Mouse (Mus musculus): ENCODE measurements at regions not wholly inside any gene's neighbourhood (a gene's known extent, or its start where the extent isn't known, plus 50 kb on each side); places are given as distances from the start of the nearest gene placed in this dataset.

DNA sequence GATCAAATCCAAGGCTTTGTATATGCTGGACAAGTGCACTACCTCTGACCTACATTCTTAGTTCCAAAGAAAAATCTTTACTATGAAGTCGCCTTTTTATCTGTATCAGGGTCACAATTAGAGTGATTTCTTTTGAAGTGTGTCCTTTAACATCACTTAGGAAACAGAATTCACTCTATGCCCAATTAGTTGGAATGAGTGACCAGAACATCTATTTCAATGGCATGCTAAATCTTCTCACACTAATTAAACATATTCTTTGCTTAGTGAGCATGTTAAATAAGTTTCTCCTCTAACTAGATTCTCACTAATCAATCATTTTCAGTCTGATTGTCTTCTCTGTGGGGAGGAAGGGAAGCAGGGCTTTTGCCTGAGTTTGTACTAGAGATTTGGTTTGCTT, 84.9 kb downstream of the Arl6ip6 start:
- Histone ChIP-seq H3K4me1 (ENCODE audit: control insufficient read depth, insufficient read depth, low read depth, low read length) (no peaks in the 10 kb centered on the region), H3K4me3 (ENCODE audit: low read length) (no peak overlapping the region), H3K9ac (ENCODE audit: low read depth, low read length) (no peak overlapping the region), H3K9me3 (ENCODE audit: control insufficient read depth, low read length) (no peaks in the 10 kb centered on the region), H3K27ac (ENCODE audit: low read depth, low read length) (no peak overlapping the region), H3K4me2 (ENCODE audit: low read length) (no peak overlapping the region), H3K36me3 (ENCODE audit: control insufficient read depth, insufficient read depth, low read length) (no peaks in the 10 kb centered on the region), H3K27me3 (replicated peaks; ENCODE audit: control insufficient read depth, insufficient read depth, low read length) (no peaks in the 10 kb centered on the region)
- WGBS, result 36% methylated on average over 1 of the region's 1 CpGs
- ATAC-seq, result no peak

DNA sequence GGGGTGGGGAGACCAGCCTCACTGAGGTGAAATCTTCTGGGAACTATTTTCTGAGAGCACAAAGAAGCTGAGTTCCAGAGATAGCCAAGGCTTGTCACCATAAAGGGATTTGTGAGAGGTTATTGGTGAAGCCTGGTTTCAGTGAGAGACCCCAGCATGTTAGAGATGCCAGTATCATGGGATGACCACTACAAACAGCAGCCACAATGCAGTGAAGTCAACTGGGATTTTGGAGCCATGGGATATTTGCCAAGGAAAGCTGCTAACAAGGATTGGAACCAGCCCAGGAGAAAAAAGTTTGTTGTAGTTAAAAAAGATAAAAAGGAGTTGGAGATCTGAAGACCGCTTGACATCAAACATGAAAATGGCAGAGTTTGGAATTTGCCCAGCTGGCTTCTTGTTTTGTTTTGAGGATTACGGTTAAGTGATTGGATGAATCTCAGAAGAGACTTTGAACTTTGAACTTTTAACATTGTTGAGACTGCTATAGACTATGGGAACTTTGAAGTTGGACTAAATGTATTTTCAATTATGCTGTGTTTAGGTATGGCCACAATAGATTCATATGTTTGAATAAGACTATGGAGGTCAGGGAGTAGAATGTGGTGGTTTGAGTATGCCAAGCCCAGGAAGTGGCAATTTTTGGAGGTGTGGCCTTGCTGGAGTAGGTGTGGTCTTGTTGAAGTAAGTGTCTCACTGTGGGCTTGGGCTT, 110.3 kb downstream of the Arl6ip6 start:
- H3K4me3 ChIP-seq (ENCODE audit: low read length), result no peak overlapping the region
- no peaks in the 10 kb centered on the region for H3K9me3 ChIP-seq (ENCODE audit: control insufficient read depth, low read length)
- no peak overlapping the region for H3K4me2 ChIP-seq (ENCODE audit: low read length)
- no peak overlapping the region for H3K9ac ChIP-seq (ENCODE audit: low read depth, low read length)
- WGBS, result 76% methylated on average over 2 of the region's 2 CpGs
- H3K36me3 ChIP-seq (ENCODE audit: control insufficient read depth, insufficient read depth, low read length), result no peaks in the 10 kb centered on the region
- H3K4me1 ChIP-seq (ENCODE audit: control insufficient read depth, insufficient read depth, low read depth, low read length), result no peaks in the 10 kb centered on the region
- no peaks in the 10 kb centered on the region for H3K27me3 ChIP-seq (replicated peaks; ENCODE audit: control insufficient read depth, insufficient read depth, low read length)
- H3K27ac ChIP-seq (ENCODE audit: low read depth, low read length), result no peak overlapping the region
- ATAC-seq, result no peak

DNA sequence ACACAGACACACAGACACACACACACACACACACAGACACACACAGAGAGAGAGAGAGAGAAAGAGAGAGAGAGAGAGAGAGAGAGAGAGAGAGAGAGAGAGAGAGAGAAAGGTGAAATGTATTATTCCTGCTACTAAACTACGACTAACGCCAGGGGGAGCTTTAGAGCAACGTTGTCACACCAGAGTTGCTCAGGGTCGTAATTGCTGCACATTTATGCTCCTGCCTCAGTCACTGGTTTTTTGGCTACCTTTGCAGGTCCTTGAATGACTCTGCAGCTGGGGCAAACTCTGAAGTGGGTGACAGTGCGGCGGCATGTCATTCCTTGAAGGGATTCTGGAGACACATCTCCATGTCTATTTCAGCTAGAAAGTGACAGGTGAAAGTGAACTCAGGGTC, 139.2 kb downstream of the Arl6ip6 start:
- Histone ChIP-seq H3K4me3 (ENCODE audit: low read length) (no peak overlapping the region), H3K4me2 (ENCODE audit: low read length) (no peak overlapping the region), H3K27me3 (replicated peaks; ENCODE audit: control insufficient read depth, insufficient read depth, low read length) (no peaks in the 10 kb centered on the region), H3K36me3 (ENCODE audit: control insufficient read depth, insufficient read depth, low read length) (no peaks in the 10 kb centered on the region), H3K9me3 (ENCODE audit: control insufficient read depth, low read length) (no peaks in the 10 kb centered on the region), H3K4me1 (ENCODE audit: control insufficient read depth, insufficient read depth, low read depth, low read length) (no peaks in the 10 kb centered on the region), H3K27ac (ENCODE audit: low read depth, low read length) (no peak overlapping the region), H3K9ac (ENCODE audit: low read depth, low read length) (no peak overlapping the region)
- 36% methylated on average over 6 of the region's 6 CpGs for WGBS
- no peak for ATAC-seq

DNA sequence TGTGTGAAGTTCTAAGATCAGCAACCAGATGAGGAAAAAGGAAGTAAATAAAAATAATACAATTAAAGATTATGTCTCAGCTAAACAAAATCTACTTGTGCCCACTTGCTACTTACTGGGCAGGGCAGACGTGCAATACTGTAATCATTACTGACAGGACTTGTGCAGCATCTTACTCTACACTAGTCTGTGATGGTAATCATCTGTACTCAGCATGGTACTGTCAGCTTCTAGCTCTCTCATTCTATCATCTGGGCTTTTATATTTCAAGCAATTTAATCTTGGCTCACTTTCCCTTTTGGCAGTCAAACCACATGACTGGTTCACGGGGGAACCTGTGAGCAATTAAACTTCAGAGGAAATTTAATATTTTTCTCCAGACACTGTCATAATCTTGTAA, 167.5 kb downstream of the Arl6ip6 start:
- no peak overlapping the region for H3K9ac ChIP-seq (ENCODE audit: low read depth, low read length)
- no peaks in the 10 kb centered on the region for H3K9me3 ChIP-seq (ENCODE audit: control insufficient read depth, low read length)
- ATAC-seq, result peak; percentile 48; the same call in 1 of the 2 replicates
- no peaks in the 10 kb centered on the region for H3K36me3 ChIP-seq (ENCODE audit: control insufficient read depth, insufficient read depth, low read length)
- no peaks in the 10 kb centered on the region for H3K27me3 ChIP-seq (replicated peaks; ENCODE audit: control insufficient read depth, insufficient read depth, low read length)
- H3K4me2 ChIP-seq (ENCODE audit: low read length), result no peak overlapping the region
- H3K27ac ChIP-seq (ENCODE audit: low read depth, low read length), result no peak overlapping the region
- H3K4me1 ChIP-seq (ENCODE audit: control insufficient read depth, insufficient read depth, low read depth, low read length), result no peaks in the 10 kb centered on the region
- WGBS, result 49% methylated on average over 2 of the region's 2 CpGs
- no peak overlapping the region for H3K4me3 ChIP-seq (ENCODE audit: low read length)

DNA sequence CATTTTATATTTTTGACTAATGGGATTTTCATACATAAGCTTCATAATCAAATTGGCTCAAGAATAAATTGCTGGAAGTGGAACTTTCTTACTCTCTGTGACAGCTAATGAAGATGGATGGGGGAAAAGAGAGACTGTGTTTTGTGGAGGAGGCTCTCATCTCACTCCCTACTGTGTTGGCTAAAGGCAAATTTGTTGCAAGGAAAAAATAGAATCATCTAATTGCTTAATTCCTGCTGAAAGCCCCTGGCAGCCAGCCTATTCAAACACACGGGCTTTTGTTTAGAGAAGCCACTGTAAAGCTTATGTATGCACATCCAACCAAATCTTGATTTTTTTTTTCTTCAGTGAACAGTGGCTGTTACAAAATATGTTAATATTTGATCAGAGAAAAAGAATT, 190.8 kb downstream of the Arl6ip6 start:
- ATAC-seq, result peak; percentile 76
- Histone ChIP-seq H3K4me1 (ENCODE audit: control insufficient read depth, insufficient read depth, low read depth, low read length) (peaks cover 9% of the 10 kb centered on the region), H3K4me2 (ENCODE audit: low read length) (no peak overlapping the region), H3K27ac (ENCODE audit: low read depth, low read length) (no peak overlapping the region), H3K9me3 (ENCODE audit: control insufficient read depth, low read length) (no peaks in the 10 kb centered on the region), H3K4me3 (ENCODE audit: low read length) (no peak overlapping the region), H3K36me3 (ENCODE audit: control insufficient read depth, insufficient read depth, low read length) (no peaks in the 10 kb centered on the region), H3K9ac (ENCODE audit: low read depth, low read length) (no peak overlapping the region), H3K27me3 (replicated peaks; ENCODE audit: control insufficient read depth, insufficient read depth, low read length) (0 out of 2 replicates have a peak, but pooled peaks cover 2% of the 10 kb centered on the region)
- 3% methylated on average over 1 of the region's 1 CpGs for WGBS

DNA sequence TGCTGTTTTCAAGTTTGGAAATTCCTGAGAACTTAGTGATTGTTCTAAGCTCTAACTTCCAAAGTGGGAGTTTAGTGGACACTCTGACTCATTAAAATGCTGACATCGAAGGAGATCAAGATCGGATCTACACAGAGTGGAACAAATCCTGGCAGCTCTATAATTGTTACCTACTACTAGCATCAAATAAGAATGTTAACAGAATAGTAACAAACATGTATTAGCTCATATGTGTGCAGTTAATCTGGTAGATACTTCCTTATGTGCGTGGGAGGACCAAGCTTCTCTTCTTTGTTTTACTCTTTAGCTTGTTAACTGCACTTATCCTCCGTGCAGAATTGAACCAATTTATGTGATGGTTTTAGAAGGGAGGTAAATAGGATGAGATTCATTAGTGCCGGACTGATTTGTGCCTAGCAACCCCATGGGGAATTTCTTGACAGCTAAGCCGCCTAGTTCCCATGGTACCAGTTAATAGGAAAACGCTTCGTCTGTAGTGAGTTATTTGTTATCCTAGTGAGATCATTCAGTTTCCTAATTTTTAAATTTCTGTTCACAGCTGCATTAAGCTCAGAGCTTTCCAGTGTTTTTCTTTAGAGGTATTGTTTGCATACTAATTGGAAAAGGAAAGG, 193.1 kb downstream of the Arl6ip6 start:
- Histone ChIP-seq H3K4me1 (ENCODE audit: control insufficient read depth, insufficient read depth, low read depth, low read length) (peaks cover 9% of the 10 kb centered on the region), H3K27ac (ENCODE audit: low read depth, low read length) (no peak overlapping the region), H3K9ac (ENCODE audit: low read depth, low read length) (no peak overlapping the region), H3K36me3 (ENCODE audit: control insufficient read depth, insufficient read depth, low read length) (no peaks in the 10 kb centered on the region), H3K27me3 (replicated peaks; ENCODE audit: control insufficient read depth, insufficient read depth, low read length) (0 out of 2 replicates have a peak, but pooled peaks cover 2% of the 10 kb centered on the region), H3K4me3 (ENCODE audit: low read length) (no peak overlapping the region), H3K9me3 (ENCODE audit: control insufficient read depth, low read length) (no peaks in the 10 kb centered on the region), H3K4me2 (ENCODE audit: low read length) (peak overlapping the region; percentile 25; the same call in 1 of the 2 replicates)
- peak; percentile 77 for ATAC-seq
- WGBS, result 12% methylated on average over 8 of the region's 8 CpGs

DNA sequence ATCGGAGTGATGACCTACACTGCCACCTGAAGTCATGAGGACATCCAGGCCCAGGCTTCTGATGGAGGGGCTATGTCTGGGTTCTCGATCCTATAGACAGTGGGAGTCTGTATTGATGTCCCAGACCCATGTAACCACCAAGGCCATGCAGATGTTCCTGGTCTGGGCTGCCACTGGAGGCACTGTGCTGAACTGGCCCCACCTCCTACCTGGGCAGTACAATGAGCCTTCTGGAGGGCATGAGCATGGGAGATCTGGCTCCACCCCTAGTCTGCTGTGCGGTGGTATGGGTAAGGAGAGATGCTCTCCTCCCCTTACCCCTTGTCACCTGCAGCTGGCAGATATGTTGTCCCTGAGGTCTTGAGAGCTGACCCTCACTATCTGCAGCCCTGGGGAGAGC, 197.1 kb downstream of the Arl6ip6 start:
- Histone ChIP-seq H3K27ac (ENCODE audit: low read depth, low read length) (no peak overlapping the region), H3K4me3 (ENCODE audit: low read length) (no peak overlapping the region), H3K27me3 (replicated peaks; ENCODE audit: control insufficient read depth, insufficient read depth, low read length) (no peaks in the 10 kb centered on the region), H3K9ac (ENCODE audit: low read depth, low read length) (no peak overlapping the region), H3K4me2 (ENCODE audit: low read length) (no peak overlapping the region), H3K4me1 (ENCODE audit: control insufficient read depth, insufficient read depth, low read depth, low read length) (peaks cover 6% of the 10 kb centered on the region; the same call in 1 of the 2 replicates), H3K9me3 (ENCODE audit: control insufficient read depth, low read length) (no peaks in the 10 kb centered on the region), H3K36me3 (ENCODE audit: control insufficient read depth, insufficient read depth, low read length) (no peaks in the 10 kb centered on the region)
- 0 out of 2 replicates have a peak, but pooled peaks have one; percentile 24 for ATAC-seq
- 84% methylated on average over 3 of the region's 3 CpGs for WGBS

DNA sequence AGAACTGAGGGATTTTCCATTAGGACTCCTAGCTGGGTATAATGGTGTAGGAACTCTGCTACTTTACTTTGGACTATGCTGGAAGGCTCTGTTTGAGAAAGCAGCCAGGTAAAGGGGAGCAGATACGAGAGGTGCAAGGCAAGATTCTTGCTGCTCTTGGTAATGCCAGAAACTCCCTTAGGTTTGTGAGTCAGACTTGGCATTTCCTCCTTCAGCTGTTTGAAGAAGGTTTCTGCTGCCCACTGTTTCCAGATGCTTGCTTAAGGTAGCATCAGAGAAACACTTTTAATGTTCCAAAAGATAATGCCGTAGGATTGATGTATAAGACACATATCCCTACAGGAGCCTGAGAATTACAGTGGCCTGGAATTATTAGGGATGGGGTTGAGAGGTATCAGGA, 222.9 kb downstream of the Arl6ip6 start:
- WGBS, result 93% methylated on average over 2 of the region's 2 CpGs
- no peaks in the 10 kb centered on the region for H3K36me3 ChIP-seq (ENCODE audit: control insufficient read depth, insufficient read depth, low read length)

DNA sequence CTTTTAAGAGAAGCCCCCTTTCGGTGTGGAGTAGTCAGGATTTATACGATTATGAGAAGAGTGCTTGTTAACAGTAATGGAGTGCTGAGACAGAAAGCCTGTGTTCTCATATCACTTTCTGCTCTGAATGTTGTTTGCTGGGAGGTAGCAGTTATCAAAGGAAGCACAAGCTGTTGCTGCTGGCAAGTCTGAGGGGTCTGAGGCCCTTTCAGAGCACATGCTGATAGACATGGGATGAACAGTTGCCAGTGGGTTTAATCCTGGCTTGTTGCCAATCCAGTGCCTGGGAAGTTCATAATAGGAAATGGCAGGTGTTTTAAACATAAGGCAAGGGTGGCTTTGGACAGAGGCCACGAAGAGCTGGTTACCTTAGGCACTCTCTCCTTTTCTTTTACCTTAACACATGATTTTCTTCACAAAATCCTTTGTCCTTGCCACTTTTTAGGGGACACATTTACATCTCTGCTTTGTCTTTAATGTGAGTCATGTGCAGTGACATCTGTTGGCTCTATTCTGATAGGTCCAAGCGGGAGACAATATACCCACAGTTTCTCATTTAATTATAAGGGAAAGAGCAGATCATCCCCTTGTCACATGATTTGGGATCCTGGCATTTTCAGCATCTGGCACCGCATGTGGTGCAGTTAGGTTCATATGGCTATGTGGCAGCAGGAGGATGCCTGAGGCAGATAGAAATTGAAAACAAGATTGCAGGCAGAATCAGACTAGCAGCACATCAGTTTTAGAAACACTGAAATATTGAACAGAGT, 245.7 kb downstream of the Arl6ip6 start:
- Histone ChIP-seq H3K36me3 (ENCODE audit: control insufficient read depth, insufficient read depth, low read length) (no peaks in the 10 kb centered on the region), H3K27me3 (replicated peaks; ENCODE audit: control insufficient read depth, insufficient read depth, low read length) (no peaks in the 10 kb centered on the region), H3K4me3 (ENCODE audit: low read length) (no peak overlapping the region), H3K27ac (ENCODE audit: low read depth, low read length) (peak overlapping the region; percentile 14), H3K4me2 (ENCODE audit: low read length) (no peak overlapping the region), H3K4me1 (ENCODE audit: control insufficient read depth, insufficient read depth, low read depth, low read length) (no peaks in the 10 kb centered on the region), H3K9ac (ENCODE audit: low read depth, low read length) (no peak overlapping the region), H3K9me3 (ENCODE audit: control insufficient read depth, low read length) (no peaks in the 10 kb centered on the region)
- WGBS, result 32% methylated on average over 5 of the region's 5 CpGs
- ATAC-seq, result peak; percentile 95

More for the DNA sequence above, 222.9 kb downstream of the Arl6ip6 start:
- no peak for ATAC-seq
- Histone ChIP-seq H3K4me1 (ENCODE audit: control insufficient read depth, insufficient read depth, low read depth, low read length) (no peaks in the 10 kb centered on the region), H3K9ac (ENCODE audit: low read depth, low read length) (no peak overlapping the region), H3K27ac (ENCODE audit: low read depth, low read length) (no peak overlapping the region), H3K4me3 (ENCODE audit: low read length) (no peak overlapping the region), H3K27me3 (replicated peaks; ENCODE audit: control insufficient read depth, insufficient read depth, low read length) (no peaks in the 10 kb centered on the region), H3K4me2 (ENCODE audit: low read length) (no peak overlapping the region), H3K9me3 (ENCODE audit: control insufficient read depth, low read length) (no peaks in the 10 kb centered on the region)

Measured in hindbrain, embryonic 16.5 days (tissue).